Comparison of ENCODE assay signal across 8 mouse cellular contexts in the genomic region with DNA sequence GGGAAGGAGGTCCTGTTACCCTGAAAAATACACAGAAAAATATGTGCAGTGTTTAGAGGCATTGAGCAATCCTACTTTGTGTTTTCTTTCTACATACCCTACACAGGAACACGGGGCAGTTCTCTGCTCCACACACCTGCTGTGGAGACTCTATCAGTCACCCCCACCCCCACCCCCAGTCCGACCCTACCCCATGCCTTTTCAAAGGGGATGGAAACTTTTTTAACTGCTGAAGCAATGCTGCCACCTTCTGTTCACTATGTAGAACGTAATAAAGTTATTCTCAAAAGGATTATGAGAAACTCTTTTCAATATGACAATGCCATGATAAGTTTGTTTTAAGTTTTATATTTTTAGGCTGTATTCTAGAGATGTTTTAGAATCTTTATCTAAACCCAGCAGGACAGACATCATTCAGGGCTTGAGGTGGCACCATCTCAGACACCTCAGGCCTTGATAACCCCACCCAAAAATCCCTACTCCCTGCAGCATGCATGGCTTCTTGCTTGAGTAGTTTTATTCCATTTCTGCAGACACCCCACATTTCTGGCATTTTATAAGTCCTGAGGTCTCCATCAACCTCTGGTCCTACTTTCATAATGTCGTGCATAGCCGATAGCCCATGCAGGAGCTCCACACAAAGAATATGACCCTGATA. TPM values are rescaled to one million over a fixed set of nuclear protein-coding genes. Genes with fewer than 3 reads are reported as not detected.
A peak's percentile ranks its signal among the peaks of the same experiment; 100 is the strongest.
DNase-seq lines count a peak whose midpoint lies in the region; ATAC-seq lines count a peak whose summit lies in the region.

No protein-coding gene starts in this region.

- no peaks in the 10 kb centered on the region for H3K9me3 ChIP-seq in kidney, embryonic 16.5 days (ENCODE audit: low read length)
- H3K9me3 ChIP-seq in embryonic facial prominence, embryonic 15.5 days (replicated peaks): no peaks in the 10 kb centered on the region
- no peaks in the 10 kb centered on the region for H3K9me3 ChIP-seq in midbrain, embryonic 15.5 days

- no peak overlapping the region for H3K4me2 ChIP-seq in kidney, embryonic 16.5 days (replicated peaks; ENCODE audit: low read depth, low read length)
- no peak overlapping the region for H3K4me2 ChIP-seq in embryonic facial prominence, embryonic 15.5 days (replicated peaks)
- no peak overlapping the region for H3K4me2 ChIP-seq in midbrain, embryonic 15.5 days

- DNase-seq in kidney, postnatal 14 days: no peak
- DNase-seq in MN1 (ENCODE audit: low spot score): peak; percentile 24
- DNase-seq in cerebellum, postnatal 25 days: no peak
- DNase-seq in testis, postnatal 10 days (ENCODE audit: low spot score): no peak
- DNase-seq in ovary, postnatal 36 days (ENCODE audit: low spot score): no peak

- WGBS in kidney, embryonic 16.5 days: 32% methylated on average over 5 of the region's 5 CpGs
- 31% methylated on average over 5 of the region's 5 CpGs for WGBS in embryonic facial prominence, embryonic 15.5 days
- 32% methylated on average over 5 of the region's 5 CpGs for WGBS in midbrain, embryonic 15.5 days

- 0 out of 2 replicates have a peak, but pooled peaks cover 7% of the 10 kb centered on the region for H3K36me3 ChIP-seq in kidney, embryonic 16.5 days (ENCODE audit: insufficient read depth, low read length)
- no peaks in the 10 kb centered on the region for H3K36me3 ChIP-seq in embryonic facial prominence, embryonic 15.5 days
- peaks cover 12% of the 10 kb centered on the region; the same call in 1 of the 2 replicates for H3K36me3 ChIP-seq in midbrain, embryonic 15.5 days (replicated peaks)

- H3K27me3 ChIP-seq in kidney, embryonic 16.5 days (ENCODE audit: insufficient read depth, low read length): no peaks in the 10 kb centered on the region
- H3K27me3 ChIP-seq in embryonic facial prominence, embryonic 15.5 days: no peaks in the 10 kb centered on the region
- no peaks in the 10 kb centered on the region for H3K27me3 ChIP-seq in midbrain, embryonic 15.5 days (replicated peaks)

- H3K4me1 ChIP-seq in kidney, embryonic 16.5 days (ENCODE audit: insufficient read depth, low read length): no peaks in the 10 kb centered on the region
- no peaks in the 10 kb centered on the region for H3K4me1 ChIP-seq in embryonic facial prominence, embryonic 15.5 days
- no peaks in the 10 kb centered on the region for H3K4me1 ChIP-seq in midbrain, embryonic 15.5 days

- H3K27ac ChIP-seq in kidney, embryonic 16.5 days (ENCODE audit: low read length): no peak overlapping the region
- no peak overlapping the region for H3K27ac ChIP-seq in embryonic facial prominence, embryonic 15.5 days (replicated peaks)
- no peak overlapping the region for H3K27ac ChIP-seq in midbrain, embryonic 15.5 days

- no peak overlapping the region for H3K9ac ChIP-seq in kidney, embryonic 16.5 days (replicated peaks; ENCODE audit: low read length)
- H3K9ac ChIP-seq in embryonic facial prominence, embryonic 15.5 days: no peak overlapping the region
- no peak overlapping the region for H3K9ac ChIP-seq in midbrain, embryonic 15.5 days

- H3K4me3 ChIP-seq in kidney, embryonic 16.5 days (ENCODE audit: low read length): no peak overlapping the region
- no peak overlapping the region for H3K4me3 ChIP-seq in embryonic facial prominence, embryonic 15.5 days (replicated peaks)
- no peak overlapping the region for H3K4me3 ChIP-seq in midbrain, embryonic 15.5 days

- ATAC-seq in kidney, embryonic 16.5 days (ENCODE audit: low FRiP score, low TSS enrichment): peak; percentile 52; the same call in 1 of the 2 replicates
- ATAC-seq in embryonic facial prominence, embryonic 15.5 days (ENCODE audit: insufficient number of reproducible peaks, low FRiP score, low TSS enrichment, low read depth): peak; percentile 73; the same call in 1 of the 2 replicates
- ATAC-seq in midbrain, embryonic 15.5 days (replicated peaks): peak; percentile 73

RNA-seq across cellular contexts. Expression of a gene that starts 9.7 kb away (rescaled TPM):
- 128 and 147 TPM in 2 replicates for polyA plus RNA-seq in kidney, embryonic 16.5 days (2015; fragmentation: Nextera tagmentation; extraction: Ambion mirVana)
- polyA plus RNA-seq in embryonic facial prominence, embryonic 15.5 days (2015; fragmentation: Nextera tagmentation; extraction: Ambion mirVana): 177 and 204 TPM in 2 replicates
- polyA plus RNA-seq in midbrain, embryonic 15.5 days (2015; fragmentation: Nextera tagmentation; extraction: Ambion mirVana): 84.7 and 98.7 TPM in 2 replicates

RNA-seq across cellular contexts. Expression of a gene that starts 19.4 kb away (rescaled TPM):
- 18.0 and 20.7 TPM in 2 replicates for polyA plus RNA-seq in kidney, embryonic 16.5 days (2015; fragmentation: Nextera tagmentation; extraction: Ambion mirVana)
- 19.2 and 26.8 TPM in 2 replicates for polyA plus RNA-seq in embryonic facial prominence, embryonic 15.5 days (2015; fragmentation: Nextera tagmentation; extraction: Ambion mirVana)
- 15.4 and 16.6 TPM in 2 replicates for polyA plus RNA-seq in midbrain, embryonic 15.5 days (2015; fragmentation: Nextera tagmentation; extraction: Ambion mirVana)
